Mouse (Mus musculus): ENCODE data around the gene Ggct.
"Not testable (repeated sequence)": the region's sequence is repeated elsewhere in the genome, so short reads cannot be mapped to it uniquely, and the experiment has no call there.

DNA sequence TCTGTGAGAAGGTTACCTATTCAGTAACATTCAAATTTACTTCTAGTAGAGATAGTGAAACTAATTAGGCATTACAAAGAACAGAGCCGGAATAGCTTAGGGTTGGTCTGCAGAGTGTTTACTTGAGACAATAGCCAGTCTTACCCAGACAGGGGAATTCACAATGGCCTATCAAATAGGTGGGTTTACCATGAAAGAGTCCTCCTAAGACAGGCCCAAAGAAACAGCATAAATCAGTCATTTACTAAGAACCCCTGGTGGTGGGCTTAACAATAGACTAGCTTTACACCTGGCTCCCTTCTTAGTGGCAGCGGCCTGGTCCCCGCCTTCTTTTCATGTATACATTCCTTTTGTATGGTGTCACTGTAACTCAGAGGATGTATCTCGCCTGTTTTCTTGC is 39.4 kb downstream of the Ggct start:
- TF ChIP-seq POLR2AphosphoS2 (IDR thresholded peaks at IDR 0.05; ENCODE audit: insufficient read length, low read depth); POLR2A (IDR thresholded peaks at IDR 0.05; ENCODE audit: insufficient read length, low read depth); MAX (IDR thresholded peaks at IDR 0.05; ENCODE audit: low read depth); TCF12 (IDR thresholded peaks at IDR 0.05; ENCODE audit: insufficient read depth, poor library complexity, severe bottlenecking); E2F4 (IDR thresholded peaks at IDR 0.05; ENCODE audit: insufficient read depth); USF1 (IDR thresholded peaks at IDR 0.05; ENCODE audit: low read depth); CEBPB (IDR thresholded peaks at IDR 0.05; ENCODE audit: insufficient read depth, poor library complexity, severe bottlenecking); MYOG (IDR thresholded peaks at IDR 0.05; ENCODE audit: control insufficient read depth in 1 of 3, insufficient read depth in 1 of 3, insufficient read length in 2 of 3, low read depth in 2 of 3): not testable (repeated sequence)

Measured in myocyte (in vitro differentiated cells).